Mouse (Mus musculus) C2C12 (cell line): Measurements from ENCODE around the gene Rhoh. TPM values are rescaled to one million over a fixed set of nuclear protein-coding genes. Genes with fewer than 3 reads are reported as not detected.

ENCODE experiments used
- H3K27me3 ChIP-seq: one replicate; pipeline ENCODE4 v1.6.1; 2011; ENCODE audit not compliant: control insufficient read depth, insufficient read depth, insufficient read length
- H3K36me3 ChIP-seq: one replicate; pipeline ENCODE4 v1.6.1; 2011; ENCODE audit not compliant: control insufficient read depth, insufficient read depth
- H3K4me3 ChIP-seq: one replicate; pipeline ENCODE4 v1.5.1; 2011; ENCODE audit warnings: mild to moderate bottlenecking, control low read depth; ENCODE audit not compliant: poor library complexity, insufficient read depth, severe bottlenecking
- H3K79me2 ChIP-seq: one replicate; pipeline ENCODE4 v1.6.1; 2011; ENCODE audit not compliant: control insufficient read depth, insufficient read depth
- H3K79me3 ChIP-seq: one replicate; pipeline ENCODE4 v1.6.1; 2011; ENCODE audit warnings: low read depth, control low read depth
- H3ac ChIP-seq: one replicate; pipeline ENCODE3; 2011; ENCODE audit warnings: low read depth; ENCODE audit not compliant: control insufficient read depth, insufficient read length
- CEBPB ChIP-seq: IDR thresholded peaks from one replicate; pipeline ENCODE4 v1.6.1; 2011; ENCODE audit warnings: low read depth, mild to moderate bottlenecking, control low read depth, moderate library complexity
- CTCF ChIP-seq: IDR thresholded peaks from one replicate; pipeline ENCODE4 v1.5.1; 2011; ENCODE audit not compliant: control insufficient read depth, insufficient read depth, insufficient read length
- FOSL1 ChIP-seq: IDR thresholded peaks from one replicate; pipeline ENCODE4 v1.8.0; 2011; ENCODE audit warnings: mild to moderate bottlenecking, low read length; ENCODE audit not compliant: poor library complexity, insufficient read depth, severe bottlenecking
- MAX ChIP-seq: IDR thresholded peaks from one replicate; pipeline ENCODE4 v1.6.1; 2011; ENCODE audit warnings: mild to moderate bottlenecking, control low read depth
- MYOD1 ChIP-seq: IDR thresholded peaks from one replicate; pipeline ENCODE4 v1.6.1; 2011; ENCODE audit warnings: low read depth; ENCODE audit not compliant: control insufficient read depth, insufficient read length
- MYOG ChIP-seq: IDR thresholded peaks from one replicate; pipeline ENCODE4 v1.6.1; 2011; ENCODE audit not compliant: control insufficient read depth, insufficient read length; ENCODE audit errors: extremely low read depth
- USF1 ChIP-seq: IDR thresholded peaks from one replicate; pipeline ENCODE4 v1.6.1; 2011; ENCODE audit warnings: low read depth, mild to moderate bottlenecking, control low read depth, moderate library complexity
- polyA plus RNA-seq: library from polyadenylated mRNA; unstranded; fragments of >200 nt; fragmentation: generic; extraction: Trizol; gene quantifications from one replicate; pipeline ENCODE4 v1.2.1, GENCODE M21; 2012; ENCODE audit warnings: missing spikeins

The Rhoh gene
- polyA plus RNA-seq, 1 experiment: not detected

DNA sequence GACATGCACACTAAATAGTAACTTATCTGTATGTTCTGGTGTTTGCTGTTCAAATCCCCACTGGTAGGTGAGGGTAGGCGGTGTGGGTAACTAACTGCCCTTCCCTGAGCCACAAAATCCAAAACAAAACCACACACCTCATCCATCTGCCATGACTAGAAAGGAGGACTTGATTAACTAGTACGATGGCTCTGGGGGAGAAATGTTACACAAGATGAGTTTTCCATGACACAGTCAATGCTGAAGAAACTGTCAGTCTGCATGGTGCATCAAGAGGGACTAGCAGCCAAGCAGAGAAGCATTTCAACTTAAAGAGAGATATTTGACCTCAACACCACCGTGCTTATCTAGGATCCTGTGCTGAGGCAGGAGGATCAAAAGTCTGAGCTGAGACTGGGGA, 37.7 kb downstream of the Rhoh start:
- no peaks in the 10 kb centered on the region for H3K36me3 ChIP-seq
- H3K4me3 ChIP-seq: no peak overlapping the region
- no peak for TF ChIP-seq MAX
- no peak for TF ChIP-seq CEBPB
- no peak for TF ChIP-seq MYOD1
- TF ChIP-seq USF1: no peak
- no peak for TF ChIP-seq CTCF
- no peak for TF ChIP-seq FOSL1
- no peak for TF ChIP-seq MYOG
- H3K79me3 ChIP-seq: no peaks in the 10 kb centered on the region
- no peaks in the 10 kb centered on the region for H3K79me2 ChIP-seq
- peaks cover 3% of the 10 kb centered on the region for H3K27me3 ChIP-seq
- H3ac ChIP-seq: no peak overlapping the region

DNA sequence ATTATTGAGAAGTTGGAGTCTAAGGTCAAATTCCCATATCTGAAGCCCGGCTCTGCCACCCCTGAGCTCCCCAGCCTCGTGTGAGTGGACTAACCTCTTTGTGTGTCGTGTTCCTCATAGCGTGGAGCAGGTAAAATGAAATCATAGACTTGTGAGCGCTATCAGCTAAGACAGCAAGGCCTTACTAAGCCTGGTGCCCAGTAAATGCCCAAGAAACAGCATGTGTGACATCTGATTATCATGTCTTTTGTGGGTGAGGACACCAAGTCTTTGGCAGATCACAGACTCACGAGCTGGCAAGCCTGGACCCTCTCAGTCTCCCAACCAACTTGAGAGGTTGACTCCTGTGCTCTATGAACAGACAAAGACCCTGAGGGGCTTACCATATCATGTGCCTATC, 39.1 kb downstream of the Rhoh start:
- TF ChIP-seq CEBPB (no peak), USF1 (no peak), MYOG (no peak), MYOD1 (no peak), FOSL1 (no peak), MAX (no peak), CTCF (no peak)
- Histone ChIP-seq H3K79me2 (no peaks in the 10 kb centered on the region), H3K79me3 (no peaks in the 10 kb centered on the region), H3ac (no peak overlapping the region), H3K36me3 (no peaks in the 10 kb centered on the region), H3K4me3 (no peak overlapping the region), H3K27me3 (peaks cover 2% of the 10 kb centered on the region)

- no peak for TF ChIP-seq CEBPB
- no peak for TF ChIP-seq MAX
- TF ChIP-seq CTCF: no peak
- no peak for TF ChIP-seq MYOG
- TF ChIP-seq USF1: no peak
- TF ChIP-seq MYOD1: no peak
- H3K79me2 ChIP-seq: no peaks in the 10 kb centered on the region
- H3K4me3 ChIP-seq: no peak overlapping the region
- no peaks in the 10 kb centered on the region for H3K36me3 ChIP-seq
- H3K79me3 ChIP-seq: no peaks in the 10 kb centered on the region
- H3K27me3 ChIP-seq: no peaks in the 10 kb centered on the region
- no peak overlapping the region for H3ac ChIP-seq
Measured at GRCm38 (mm10) chr5:65900862-65901265, 39.9 kb downstream of the Rhoh start.

- no peaks in the 10 kb centered on the region for H3K79me3 ChIP-seq
- TF ChIP-seq CTCF (no peak), MAX (no peak), MYOG (no peak)
- no peak overlapping the region for H3K4me3 ChIP-seq
- no peaks in the 10 kb centered on the region for H3K36me3 ChIP-seq
- no peaks in the 10 kb centered on the region for H3K27me3 ChIP-seq
- no peak overlapping the region for H3ac ChIP-seq
- no peaks in the 10 kb centered on the region for H3K79me2 ChIP-seq
Measured at GRCm38 (mm10) chr5:65901868-65902418, 40.9 kb downstream of the Rhoh start.

GRCm38 (mm10) chr5:65902811-65903210, 41.8 kb downstream of the Rhoh start:
- TF ChIP-seq USF1: no peak
- TF ChIP-seq MAX: no peak
- no peak for TF ChIP-seq FOSL1
- TF ChIP-seq MYOG: no peak
- no peak for TF ChIP-seq CEBPB

GRCm38 (mm10) chr5:65904476-65904875, 43.5 kb downstream of the Rhoh start:
- no peak for TF ChIP-seq MYOD1
- TF ChIP-seq USF1: no peak
- TF ChIP-seq MYOG: no peak
- TF ChIP-seq FOSL1: no peak
- no peak for TF ChIP-seq MAX
- TF ChIP-seq CEBPB: no peak
- no peak for TF ChIP-seq CTCF
- Histone ChIP-seq H3K79me2 (no peaks in the 10 kb centered on the region), H3K27me3 (no peaks in the 10 kb centered on the region), H3K4me3 (no peak overlapping the region), H3K36me3 (no peaks in the 10 kb centered on the region), H3ac (no peak overlapping the region), H3K79me3 (no peaks in the 10 kb centered on the region)

More at GRCm38 (mm10) chr5:65902811-65903210, 41.8 kb downstream of the Rhoh start:
- H3K36me3 ChIP-seq: no peaks in the 10 kb centered on the region
- H3ac ChIP-seq: no peak overlapping the region
- no peaks in the 10 kb centered on the region for H3K27me3 ChIP-seq
- no peaks in the 10 kb centered on the region for H3K79me2 ChIP-seq
- H3K79me3 ChIP-seq: no peaks in the 10 kb centered on the region
- H3K4me3 ChIP-seq: no peak overlapping the region
